Mouse (Mus musculus) forebrain, embryonic 15.5 days (tissue): ENCODE measurements around the gene Rnf111. TPM values are rescaled to one million over a fixed set of nuclear protein-coding genes. Genes with fewer than 3 reads are reported as not detected.
A peak's percentile ranks its signal among the peaks of the same experiment; 100 is the strongest.

Experiments used
- ATAC-seq: fragments of 200-750 bp; cut with Nextera tagmentation; replicated peaks from 2 replicates; pipeline ENCODE4 v1.8.0; 2017; ENCODE audit warnings: mild to moderate bottlenecking, moderate TSS enrichment, moderate library complexity
- H3K27ac ChIP-seq: fragments of 300-500 bp; sonication (generic); replicated peaks from 2 replicates; pipeline ENCODE4 v1.5.1; 2015; ENCODE audit warnings: mild to moderate bottlenecking, inconsistent platforms
- H3K27me3 ChIP-seq: fragments of 300-500 bp; sonication (generic); 2 replicates; pipeline ENCODE4 v1.6.1; 2015; ENCODE audit warnings: inconsistent platforms
- H3K36me3 ChIP-seq: fragments of 300-500 bp; sonication (generic); 2 replicates; pipeline ENCODE4 v1.6.1; 2015; ENCODE audit warnings: mild to moderate bottlenecking, inconsistent platforms
- H3K4me1 ChIP-seq: fragments of 300-500 bp; sonication (generic); 2 replicates; pipeline ENCODE4 v1.6.1; 2015; ENCODE audit warnings: inconsistent platforms
- H3K4me2 ChIP-seq: fragments of 300-500 bp; sonication (generic); replicated peaks from 2 replicates; pipeline ENCODE4 v1.6.1; 2015; ENCODE audit warnings: mild to moderate bottlenecking, inconsistent platforms
- H3K4me3 ChIP-seq: fragments of 300-500 bp; sonication (generic); 2 replicates; pipeline ENCODE4 v1.5.1; 2015; ENCODE audit warnings: mild to moderate bottlenecking, inconsistent platforms
- H3K9ac ChIP-seq: fragments of 300-500 bp; sonication (generic); replicated peaks from 2 replicates; pipeline ENCODE4 v1.6.1; 2015; ENCODE audit warnings: mild to moderate bottlenecking, inconsistent platforms
- H3K9me3 ChIP-seq: fragments of 300-500 bp; sonication (generic); 2 replicates; pipeline ENCODE4 v1.6.1; 2016; ENCODE audit warnings: inconsistent platforms
- WGBS: fragments of 180-500 bp; shearing (Covaris S2); methylation state at CpG from one replicate; pipeline ENCODE4 v1.1.7; 2015; ENCODE audit warnings: mixed read lengths; 5-methylcytosine and 5-hydroxymethylcytosine counted together
- microRNA-seq: library from miRNA; unstranded; fragments of <30 nt; microRNA quantifications from one replicate; pipeline ENCODE4, GENCODE M21; 2016
- polyA plus RNA-seq: library from polyadenylated mRNA; unstranded; fragments of >200 nt; fragmentation: Nextera tagmentation; extraction: Ambion mirVana; gene quantifications from 2 replicates; pipeline ENCODE4 v1.2.1, GENCODE M21; 2015

Gene Rnf111
- polyA plus RNA-seq, 1 experiment from 2014 or later = 37.6 TPM

GRCm38 (mm10) chr9:70389548-70389947 lies 114.0 kb downstream of the Rnf111 start:
- Histone ChIP-seq H3K4me2 (no peak overlapping the region), H3K9me3 (no peaks in the 10 kb centered on the region), H3K4me3 (no peak overlapping the region), H3K4me1 (0 out of 2 replicates have a peak, but pooled peaks cover 2% of the 10 kb centered on the region), H3K9ac (no peak overlapping the region), H3K36me3 (no peaks in the 10 kb centered on the region), H3K27ac (no peak overlapping the region), H3K27me3 (no peaks in the 10 kb centered on the region)
- WGBS = 87% methylated on average over 3 of the region's 3 CpGs
- ATAC-seq = no peak

- Histone ChIP-seq H3K4me3 (no peak overlapping the region), H3K4me2 (no peak overlapping the region), H3K9me3 (no peaks in the 10 kb centered on the region), H3K4me1 (0 out of 2 replicates have a peak, but pooled peaks cover 2% of the 10 kb centered on the region), H3K9ac (no peak overlapping the region), H3K36me3 (no peaks in the 10 kb centered on the region), H3K27me3 (no peaks in the 10 kb centered on the region), H3K27ac (no peak overlapping the region)
- no peak for ATAC-seq
- 79% methylated on average over 4 of the region's 4 CpGs for WGBS
Observed at GRCm38 (mm10) chr9:70387410-70388119, 116.0 kb downstream of the Rnf111 start.

- H3K4me3 ChIP-seq = no peak overlapping the region
- H3K27ac ChIP-seq = no peak overlapping the region
- 94% methylated on average over 18 of the region's 18 CpGs for WGBS
- H3K27me3 ChIP-seq = no peaks in the 10 kb centered on the region
- ATAC-seq = no peak
- no peak overlapping the region for H3K9ac ChIP-seq
- H3K4me1 ChIP-seq = no peaks in the 10 kb centered on the region
- H3K36me3 ChIP-seq = no peaks in the 10 kb centered on the region
- no peaks in the 10 kb centered on the region for H3K9me3 ChIP-seq
- no peak overlapping the region for H3K4me2 ChIP-seq
Observed at GRCm38 (mm10) chr9:70384958-70385728, 118.4 kb downstream of the Rnf111 start.

- Histone ChIP-seq H3K9me3 (no peaks in the 10 kb centered on the region), H3K4me3 (no peak overlapping the region), H3K4me1 (no peaks in the 10 kb centered on the region), H3K27ac (no peak overlapping the region), H3K27me3 (no peaks in the 10 kb centered on the region), H3K36me3 (no peaks in the 10 kb centered on the region), H3K9ac (no peak overlapping the region), H3K4me2 (no peak overlapping the region)
- no peak for ATAC-seq
- 96% methylated on average over 4 of the region's 4 CpGs for WGBS
Observed at GRCm38 (mm10) chr9:70384494-70384893, 119.0 kb downstream of the Rnf111 start.

GRCm38 (mm10) chr9:70383750-70384149 lies 119.8 kb downstream of the Rnf111 start:
- Histone ChIP-seq H3K4me1 (no peaks in the 10 kb centered on the region), H3K9me3 (no peaks in the 10 kb centered on the region), H3K4me2 (no peak overlapping the region), H3K27me3 (no peaks in the 10 kb centered on the region), H3K36me3 (no peaks in the 10 kb centered on the region), H3K4me3 (no peak overlapping the region), H3K27ac (no peak overlapping the region), H3K9ac (no peak overlapping the region)
- WGBS = 68% methylated on average over 10 of the region's 10 CpGs
- ATAC-seq = no peak

- ATAC-seq = no peak
- 80% methylated on average over 12 of the region's 12 CpGs for WGBS
- no peak overlapping the region for H3K4me2 ChIP-seq
- no peak overlapping the region for H3K4me3 ChIP-seq
- H3K27me3 ChIP-seq = no peaks in the 10 kb centered on the region
- H3K9ac ChIP-seq = no peak overlapping the region
- no peaks in the 10 kb centered on the region for H3K9me3 ChIP-seq
- no peaks in the 10 kb centered on the region for H3K36me3 ChIP-seq
- H3K4me1 ChIP-seq = no peaks in the 10 kb centered on the region
- H3K27ac ChIP-seq = no peak overlapping the region
Observed at GRCm38 (mm10) chr9:70382091-70382490, 121.4 kb downstream of the Rnf111 start.

- H3K4me2 ChIP-seq = no peak overlapping the region
- no peak overlapping the region for H3K9ac ChIP-seq
- no peaks in the 10 kb centered on the region for H3K4me1 ChIP-seq
- H3K27me3 ChIP-seq = no peaks in the 10 kb centered on the region
- ATAC-seq = no peak
- no peak overlapping the region for H3K27ac ChIP-seq
- H3K36me3 ChIP-seq = no peaks in the 10 kb centered on the region
- no peaks in the 10 kb centered on the region for H3K9me3 ChIP-seq
- H3K4me3 ChIP-seq = no peak overlapping the region
- 88% methylated on average over 7 of the region's 7 CpGs for WGBS
Observed at GRCm38 (mm10) chr9:70379502-70380467, 123.7 kb downstream of the Rnf111 start.

Small RNA genes lying within 50 kb of the gene (microRNA-seq; reads per million reads assigned to microRNA genes)
- 7.7 reads per million, percentile 23 among the genes with 10 or more reads in this experiment for gene Mir5626

Other genes starting within 250 kb of the Rnf111 start
- gene Ccnb2, start 82.2 kb downstream of the Rnf111 start, polyA plus RNA-seq = 72.5 and 76.0 TPM in 2 replicates
- gene Sltm, start 39.0 kb upstream of the Rnf111 start, polyA plus RNA-seq = 70.9 and 71.1 TPM in 2 replicates
- gene Gm10642, start 152.5 kb upstream of the Rnf111 start, polyA plus RNA-seq = 0.24 and 0.28 TPM in 2 replicates
- 16.6 and 19.4 TPM in 2 replicates for gene Mindy2, start 153.4 kb upstream of the Rnf111 start, polyA plus RNA-seq
- gene Adam10, start 175.3 kb upstream of the Rnf111 start, polyA plus RNA-seq = 61.3 and 63.7 TPM in 2 replicates